Mouse (Mus musculus): Measurements from ENCODE around the gene Afp.

DNA sequence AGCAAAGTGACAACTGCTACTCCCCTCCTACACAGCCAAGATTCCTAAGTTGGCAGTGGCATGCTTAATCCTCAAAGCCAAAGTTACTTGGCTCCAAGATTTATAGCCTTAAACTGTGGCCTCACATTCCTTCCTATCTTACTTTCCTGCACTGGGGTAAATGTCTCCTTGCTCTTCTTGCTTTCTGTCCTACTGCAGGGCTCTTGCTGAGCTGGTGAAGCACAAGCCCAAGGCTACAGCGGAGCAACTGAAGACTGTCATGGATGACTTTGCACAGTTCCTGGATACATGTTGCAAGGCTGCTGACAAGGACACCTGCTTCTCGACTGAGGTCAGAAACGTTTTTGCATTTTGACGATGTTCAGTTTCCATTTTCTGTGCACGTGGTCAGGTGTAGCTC, 16.2 kb upstream of the Afp start:
- TF ChIP-seq POLR2A (IDR thresholded peaks at IDR 0.05; ENCODE audit: insufficient read depth, low read length), result no peak
- TF ChIP-seq CTCF (IDR thresholded peaks at IDR 0.05; ENCODE audit: low read depth, low read length), result no peak
- no peak for TF ChIP-seq EP300 (IDR thresholded peaks at IDR 0.05; ENCODE audit: insufficient read depth, low read depth, low read length)
